Mouse (Mus musculus) thymus, adult 2 months (tissue): Measurements from ENCODE around the gene Tbxas1.

ENCODE experiments used
- CTCF ChIP-seq: fragments of 200-500 bp; IDR thresholded peaks from 2 replicates; pipeline ENCODE4 v1.5.1; 2012; ENCODE audit warnings: mild to moderate bottlenecking, control low read depth, low read length, moderate library complexity, borderline replicate concordance; ENCODE audit not compliant: control insufficient read depth, poor library complexity, insufficient read depth; ENCODE audit errors: extremely low read depth
- POLR2A ChIP-seq: fragments of 200-500 bp; IDR thresholded peaks from 2 replicates; pipeline ENCODE4 v1.6.1; 2012; ENCODE audit warnings: mild to moderate bottlenecking, low read length, control low read depth, moderate library complexity; ENCODE audit not compliant: control insufficient read depth, poor library complexity, insufficient read depth; ENCODE audit errors: extremely low read depth

GRCm38 (mm10) chr6:38908401-38908800 is 33.2 kb downstream of the Tbxas1 start:
- TF ChIP-seq POLR2A (no peak), CTCF (no peak)
